Mouse (Mus musculus): ENCODE measurements around the gene Ncapd2. TPM values are rescaled to one million over a fixed set of nuclear protein-coding genes. Genes with fewer than 3 reads are reported as not detected.
A peak's percentile ranks its signal among the peaks of the same experiment; 100 is the strongest.
"Not testable (repeated sequence)": the region's sequence is repeated elsewhere in the genome, so short reads cannot be mapped to it uniquely, and the experiment has no call there.

Ncapd2 gene
- total RNA-seq, 2 experiments from 2014 or later = 21.9 to 26.8 TPM

DNA sequence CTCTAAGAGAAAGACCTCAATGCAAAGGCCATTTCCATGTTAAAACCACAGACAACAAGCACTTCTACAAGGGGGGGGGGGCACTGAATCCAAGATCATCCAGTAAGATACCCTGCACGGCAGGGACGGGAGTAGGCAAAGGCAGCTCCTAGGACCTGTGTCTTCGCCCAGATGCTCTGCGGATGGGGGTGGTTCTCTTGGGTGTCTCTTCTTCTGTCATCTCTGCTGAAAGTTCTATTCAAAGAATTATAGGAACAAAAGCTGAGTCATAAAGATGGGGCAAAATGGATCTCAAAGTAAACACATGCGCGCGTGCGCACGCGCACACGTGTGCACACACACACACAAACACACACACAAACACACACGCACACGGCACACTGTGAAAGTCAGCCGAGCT, 23.4 kb downstream of the Ncapd2 start:
- no peak for DNase-seq (ENCODE audit: low spot score)
- intact Hi-C loops (cut with DNase I) = no loop called here

- DNase-seq (ENCODE audit: low spot score) = peak; percentile 53
- intact Hi-C loops (cut with DNase I) = no loop called here
Observed at GRCm38 (mm10) chr6:125166861-125167650, 24.4 kb downstream of the Ncapd2 start.

- peak; percentile 88 for DNase-seq (ENCODE audit: low spot score)
- intact Hi-C loops (cut with DNase I) = no loop called here
Observed at GRCm38 (mm10) chr6:125166051-125166751, 25.3 kb downstream of the Ncapd2 start, which contains the start of gene Gapdh. Gene Gapdh, minus strand, starts transcription at chr6:125166467.

DNA sequence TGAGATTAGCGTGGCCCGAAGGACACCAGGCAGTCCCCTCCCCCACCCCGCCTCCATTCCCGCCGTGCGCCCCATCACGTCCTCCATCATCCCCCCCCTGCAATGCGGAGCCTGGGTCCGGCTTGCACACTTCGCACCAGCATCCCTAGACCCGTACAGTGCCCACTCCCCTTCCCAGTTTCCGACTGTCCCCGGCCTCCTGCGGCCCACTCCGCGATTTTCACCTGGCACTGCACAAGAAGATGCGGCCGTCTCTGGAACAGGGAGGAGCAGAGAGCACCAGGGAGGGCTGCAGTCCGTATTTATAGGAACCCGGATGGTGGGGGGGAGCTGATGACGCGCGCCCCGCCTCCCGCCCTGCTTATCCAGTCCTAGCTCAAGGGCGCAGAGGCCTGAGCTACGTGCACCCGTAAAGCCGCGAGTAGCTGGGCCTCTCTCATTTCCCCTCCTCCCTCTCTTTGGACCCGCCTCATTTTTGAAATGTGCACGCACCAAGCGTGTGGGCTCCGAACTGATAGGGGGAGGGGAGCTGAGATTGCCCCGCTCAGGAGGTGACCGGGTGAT, 26.1 kb downstream of the Ncapd2 start:
- peak; percentile 98 for DNase-seq (ENCODE audit: low spot score)
- intact Hi-C loops (cut with DNase I) = loop anchor here (2.0 kb wide), 3 partner anchors 17 to 185 kb away; partner anchors contain the start of genes Mrpl51 and Ncapd2

DNA sequence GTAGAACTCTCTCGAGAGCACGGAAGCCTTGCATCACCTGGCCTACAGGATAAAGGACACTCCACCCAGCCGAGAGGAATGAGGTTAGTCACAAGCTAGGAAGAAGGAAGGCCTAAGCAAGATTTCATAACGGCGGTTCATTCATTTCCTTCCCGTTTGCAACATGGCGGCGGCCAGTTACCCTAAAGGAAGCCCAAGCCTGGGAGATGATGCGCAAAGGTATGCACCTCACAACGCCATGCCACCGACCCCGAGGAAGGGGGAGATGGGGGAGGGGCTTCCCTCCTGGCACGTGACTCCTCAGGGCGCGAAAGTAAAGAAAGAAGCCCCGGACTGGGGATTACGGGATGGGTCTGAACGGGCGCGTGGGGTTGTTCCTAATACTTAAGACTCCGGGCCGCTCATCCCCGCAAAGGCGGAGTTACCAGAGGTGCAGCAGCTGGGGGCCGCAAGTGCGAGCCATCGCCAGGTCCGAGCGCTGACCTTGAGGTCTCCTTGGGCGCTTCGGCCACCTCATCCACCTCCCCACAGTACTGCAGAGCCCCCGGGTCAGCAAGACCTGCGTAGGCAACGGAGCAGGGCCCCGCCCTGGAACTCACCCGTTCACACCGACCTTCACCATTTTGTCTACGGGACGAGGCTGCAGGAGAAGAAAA, 26.7 kb downstream of the Ncapd2 start:
- intact Hi-C loops (cut with DNase I) = loop anchor here (2.0 to 5.0 kb wide), 5 partner anchors 16 to 186 kb away; partner anchors contain the start of genes Mrpl51 and Ncapd2
- no peak for DNase-seq (ENCODE audit: low spot score)

DNA sequence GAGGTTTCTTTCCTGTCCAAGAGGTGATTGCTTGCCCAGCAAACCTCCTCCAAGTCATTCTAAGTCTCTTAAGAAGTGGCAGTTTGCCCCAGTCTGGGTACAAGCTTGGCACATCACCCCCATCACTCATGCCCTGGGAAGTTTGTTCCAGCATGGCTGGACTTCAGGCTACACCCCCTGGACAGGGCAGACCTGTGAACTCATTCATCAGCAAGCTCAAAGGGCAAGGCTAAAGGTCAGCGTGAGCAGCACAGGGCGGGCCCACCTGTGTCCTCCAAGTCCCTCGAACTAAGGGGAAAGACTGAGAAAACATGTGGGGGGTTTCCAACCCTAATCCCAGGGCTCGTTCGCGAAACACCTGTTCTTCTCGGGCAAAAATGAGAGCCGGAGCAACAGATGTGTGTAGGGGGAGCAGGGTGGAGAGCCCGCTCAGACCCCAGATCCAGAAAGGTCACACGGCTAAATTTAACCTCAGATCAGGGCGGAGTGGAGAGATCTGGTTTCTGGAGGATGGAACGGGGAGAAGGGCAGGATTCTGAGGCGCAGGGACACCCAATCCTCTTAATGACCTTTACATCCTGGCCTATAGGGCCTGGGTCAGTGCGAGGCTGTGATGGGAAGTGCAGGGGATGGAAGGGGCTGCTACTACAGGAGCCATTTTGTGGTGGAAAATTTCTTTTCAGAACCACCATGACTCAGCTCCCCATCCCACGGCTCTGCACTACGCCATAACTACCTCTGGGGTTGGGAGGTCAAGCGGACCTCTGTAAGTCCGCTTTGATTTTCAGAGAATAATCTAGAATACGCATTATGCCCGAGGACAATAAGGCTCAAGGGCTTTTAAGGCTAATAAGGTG, 27.5 kb downstream of the Ncapd2 start:
- DNase-seq (ENCODE audit: low spot score) = no peak
- intact Hi-C loops (cut with DNase I) = loop anchor here (2.0 to 5.0 kb wide), 5 partner anchors 15 to 187 kb away; partner anchors contain the start of genes Mrpl51 and Ncapd2

- intact Hi-C loops (cut with DNase I) = loop anchor here (5.0 kb wide), 2 partner anchors 50 to 110 kb away; no protein-coding TSS in a partner anchor
- not testable (repeated sequence) for DNase-seq (ENCODE audit: low spot score)
Observed at GRCm38 (mm10) chr6:125162615-125163305, 28.7 kb downstream of the Ncapd2 start.

- intact Hi-C loops (cut with DNase I) = loop anchor here (5.0 kb wide), 2 partner anchors 50 to 110 kb away; no protein-coding TSS in a partner anchor
- not testable (repeated sequence) for DNase-seq (ENCODE audit: low spot score)
Observed at GRCm38 (mm10) chr6:125161971-125162370, 29.5 kb downstream of the Ncapd2 start.

DNA sequence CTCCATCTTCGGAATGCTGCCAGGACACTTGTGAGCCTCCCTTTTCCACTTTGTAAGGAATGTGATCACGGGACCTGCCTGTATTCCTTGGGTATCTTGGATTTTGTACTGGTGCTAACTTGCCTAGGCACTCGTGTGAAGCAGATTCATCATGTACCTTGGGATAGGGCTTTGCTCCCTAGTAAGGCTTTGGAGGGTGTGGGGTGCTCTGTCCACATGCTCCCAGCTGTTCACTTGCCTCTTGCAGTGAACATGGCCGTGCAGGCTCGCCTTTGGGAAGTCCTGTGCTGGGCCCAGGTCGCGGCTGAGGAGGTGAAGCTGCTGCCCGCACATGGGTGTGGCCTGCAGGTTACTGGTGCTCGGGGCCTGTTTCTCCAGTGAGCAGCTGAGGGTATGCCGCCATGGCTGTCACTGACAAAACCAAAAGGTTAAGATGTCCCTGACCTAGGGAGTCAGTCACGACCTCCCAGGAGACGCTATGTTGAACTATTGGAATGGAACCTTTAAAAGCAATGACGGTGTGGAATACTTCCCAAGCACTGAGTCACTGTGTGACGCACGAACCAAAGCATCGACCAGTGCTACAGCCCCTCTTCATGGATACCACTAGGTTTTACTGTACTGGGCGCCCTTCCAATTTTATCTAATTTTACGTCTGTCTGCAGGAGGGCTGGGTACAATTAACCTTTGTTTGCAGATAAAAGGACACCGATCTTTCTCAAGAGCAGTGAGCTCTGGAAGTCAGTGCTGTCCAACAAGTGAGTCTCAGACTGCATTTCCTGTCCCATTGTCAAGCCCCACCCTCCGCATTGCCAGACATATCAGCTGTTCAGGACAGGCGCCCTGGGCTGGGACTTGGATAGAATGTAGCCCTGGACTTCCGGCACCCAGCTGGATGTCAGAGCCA, 30.4 kb downstream of the Ncapd2 start:
- DNase-seq (ENCODE audit: low spot score) = peak; percentile 78
- intact Hi-C loops (cut with DNase I) = loop anchor here (5.0 kb wide), 2 partner anchors 51 to 111 kb away; no protein-coding TSS in a partner anchor

DNA sequence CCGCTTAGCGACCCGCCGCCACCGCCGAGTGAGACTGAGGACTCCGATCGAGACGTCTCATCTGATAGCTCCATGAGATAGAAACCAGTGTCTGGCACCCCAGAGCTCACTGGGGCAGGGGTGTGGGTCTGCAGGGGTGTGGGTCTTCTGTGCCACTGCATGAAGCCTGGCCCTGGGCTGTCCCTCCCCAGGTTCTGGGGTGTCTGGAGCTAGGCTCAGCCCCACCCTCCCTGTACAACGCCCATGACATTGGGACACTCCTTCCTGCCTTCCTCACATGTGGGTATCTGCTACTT, 31.0 kb downstream of the Ncapd2 start:
- no peak for DNase-seq (ENCODE audit: low spot score)
- intact Hi-C loops (cut with DNase I) = loop anchor here (5.0 kb wide), 2 partner anchors 52 to 112 kb away; no protein-coding TSS in a partner anchor

- intact Hi-C loops (cut with DNase I) = loop anchor here (5.0 kb wide), 2 partner anchors 52 to 112 kb away; no protein-coding TSS in a partner anchor
- DNase-seq (ENCODE audit: low spot score) = no peak
Observed at GRCm38 (mm10) chr6:125159773-125160557, 31.5 kb downstream of the Ncapd2 start.

DNA sequence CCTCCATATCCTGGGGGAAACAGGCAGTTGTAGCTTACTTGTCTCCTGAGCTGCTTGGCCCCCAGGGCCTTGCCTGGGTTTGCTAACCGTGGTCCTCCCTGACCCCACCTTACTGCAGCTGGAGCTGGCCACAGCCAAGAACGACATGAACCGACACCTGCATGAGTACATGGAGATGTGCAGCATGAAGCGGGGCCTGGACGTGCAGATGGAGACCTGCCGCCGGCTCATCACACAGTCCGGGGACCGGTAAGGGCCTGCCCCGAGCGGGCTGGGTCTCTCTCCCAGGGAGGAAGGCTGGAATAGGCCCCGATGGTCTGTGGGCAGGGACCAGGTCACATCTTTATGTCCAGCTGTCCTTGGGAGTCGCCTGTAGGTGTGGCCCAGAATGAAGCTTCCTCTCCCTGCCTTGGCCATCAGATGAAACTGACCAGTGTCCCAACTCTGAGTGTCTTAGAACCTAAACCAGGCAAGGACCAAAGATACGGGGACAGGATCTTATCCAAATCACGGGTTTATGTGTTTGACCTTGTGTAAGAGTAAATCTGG, 32.5 kb downstream of the Ncapd2 start:
- intact Hi-C loops (cut with DNase I) = no loop called here
- DNase-seq (ENCODE audit: low spot score) = no peak

GRCm38 (mm10) chr6:125156903-125157614, 34.4 kb downstream of the Ncapd2 start:
- DNase-seq (ENCODE audit: low spot score) = no peak
- intact Hi-C loops (cut with DNase I) = no loop called here

GRCm38 (mm10) chr6:125156491-125156890, 35.0 kb downstream of the Ncapd2 start:
- DNase-seq (ENCODE audit: low spot score) = no peak
- intact Hi-C loops (cut with DNase I) = no loop called here

- intact Hi-C loops (cut with DNase I) = no loop called here
- DNase-seq (ENCODE audit: low spot score) = no peak
Observed at GRCm38 (mm10) chr6:125155262-125155661, 36.2 kb downstream of the Ncapd2 start.

- intact Hi-C loops (cut with DNase I) = no loop called here
- no peak for DNase-seq (ENCODE audit: low spot score)
Observed at GRCm38 (mm10) chr6:125154550-125154949, 37.0 kb downstream of the Ncapd2 start.
